Mouse (Mus musculus) lung, embryonic 15.5 days (tissue): Measurements from ENCODE around the gene Prr22. TPM values are rescaled to one million over a fixed set of nuclear protein-coding genes. Genes with fewer than 3 reads are reported as not detected.

ENCODE experiments used
- ATAC-seq: fragments of 200-750 bp; cut with Nextera tagmentation; 2 replicates; pipeline ENCODE4 v1.8.0; 2017; ENCODE audit warnings: moderate number of reproducible peaks, borderline replicate concordance; ENCODE audit not compliant: low FRiP score, low TSS enrichment; ENCODE audit errors: extremely low read depth
- H3K27ac ChIP-seq: fragments of 300-500 bp; sonication (generic); 2 replicates; pipeline ENCODE4 v1.5.1; 2015; ENCODE audit warnings: moderate library complexity, mild to moderate bottlenecking, inconsistent platforms
- H3K27me3 ChIP-seq: fragments of 300-500 bp; sonication (generic); 2 replicates; pipeline ENCODE4 v1.6.1; 2015; ENCODE audit warnings: inconsistent platforms
- H3K36me3 ChIP-seq: fragments of 300-500 bp; sonication (generic); 2 replicates; pipeline ENCODE4 v1.6.1; 2015; ENCODE audit warnings: inconsistent platforms
- H3K4me1 ChIP-seq: fragments of 300-500 bp; sonication (generic); 2 replicates; pipeline ENCODE4 v1.6.1; 2015; ENCODE audit warnings: inconsistent platforms
- H3K4me2 ChIP-seq: fragments of 300-500 bp; sonication (generic); 2 replicates; pipeline ENCODE4 v1.6.1; 2015; ENCODE audit warnings: inconsistent platforms, mild to moderate bottlenecking, moderate library complexity
- H3K4me3 ChIP-seq: fragments of 300-500 bp; sonication (generic); 2 replicates; pipeline ENCODE4 v1.5.1; 2015; ENCODE audit warnings: mild to moderate bottlenecking, inconsistent platforms
- H3K9ac ChIP-seq: fragments of 300-500 bp; sonication (generic); 2 replicates; pipeline ENCODE4 v1.6.1; 2015; ENCODE audit warnings: inconsistent platforms
- H3K9me3 ChIP-seq: fragments of 300-500 bp; sonication (generic); 2 replicates; pipeline ENCODE4 v1.6.1; 2016; ENCODE audit warnings: inconsistent platforms
- WGBS: fragments of 180-500 bp; shearing (Covaris S2); methylation state at CpG from one replicate; pipeline ENCODE4 v1.1.7; 2015; 5-methylcytosine and 5-hydroxymethylcytosine counted together
- polyA plus RNA-seq: library from polyadenylated mRNA; unstranded; fragments of >200 nt; fragmentation: Nextera tagmentation; extraction: Ambion mirVana; gene quantifications from 2 replicates; pipeline ENCODE4 v1.2.1, GENCODE M21; 2015

Prr22 gene
- polyA plus RNA-seq, 1 experiment from 2014 or later: 1.2 TPM

DNA sequence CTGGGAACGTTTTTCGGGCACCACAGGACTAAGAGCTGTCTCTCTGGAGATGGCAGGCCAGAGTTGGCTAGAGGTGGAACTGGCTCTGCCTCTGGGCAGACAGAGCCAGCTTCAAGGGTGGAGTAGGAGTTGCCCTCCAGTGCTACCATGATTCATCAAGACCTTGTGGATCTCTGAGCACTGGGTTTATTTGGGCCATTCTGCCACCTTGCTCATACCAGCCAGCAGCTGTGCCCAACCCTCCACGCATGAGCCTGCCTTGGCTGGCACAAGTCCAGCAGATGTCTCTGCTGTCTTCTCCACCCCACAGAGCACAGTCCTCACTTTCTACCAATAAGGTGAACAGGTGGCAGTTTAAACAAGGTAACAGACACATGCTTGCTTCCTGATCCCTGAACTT, 18.8 kb downstream of the Prr22 start:
- 60% methylated on average over 3 of the region's 3 CpGs for WGBS
- Histone ChIP-seq H3K9ac (no peak overlapping the region), H3K4me1 (no peaks in the 10 kb centered on the region)

GRCm38 (mm10) chr17:56789286-56789685, 19.2 kb downstream of the Prr22 start:
- Histone ChIP-seq H3K4me2 (no peak overlapping the region), H3K4me3 (no peak overlapping the region), H3K9ac (no peak overlapping the region), H3K9me3 (no peaks in the 10 kb centered on the region), H3K36me3 (no peaks in the 10 kb centered on the region), H3K4me1 (no peaks in the 10 kb centered on the region), H3K27me3 (no peaks in the 10 kb centered on the region), H3K27ac (no peak overlapping the region)
- ATAC-seq: no peak
- WGBS: 68% methylated on average over 6 of the region's 6 CpGs

More for the DNA sequence above, 18.8 kb downstream of the Prr22 start:
- Histone ChIP-seq H3K4me2 (no peak overlapping the region), H3K4me3 (no peak overlapping the region), H3K9me3 (no peaks in the 10 kb centered on the region), H3K27me3 (no peaks in the 10 kb centered on the region), H3K27ac (no peak overlapping the region), H3K36me3 (no peaks in the 10 kb centered on the region)
- ATAC-seq: no peak

GRCm38 (mm10) chr17:56792588-56792987, 22.5 kb downstream of the Prr22 start:
- Histone ChIP-seq H3K9me3 (no peaks in the 10 kb centered on the region), H3K36me3 (no peaks in the 10 kb centered on the region), H3K4me2 (no peak overlapping the region), H3K4me3 (no peak overlapping the region), H3K27ac (no peak overlapping the region), H3K27me3 (no peaks in the 10 kb centered on the region), H3K9ac (no peak overlapping the region), H3K4me1 (no peaks in the 10 kb centered on the region)
- WGBS: 62% methylated on average over 3 of the region's 3 CpGs
- ATAC-seq: no peak

DNA sequence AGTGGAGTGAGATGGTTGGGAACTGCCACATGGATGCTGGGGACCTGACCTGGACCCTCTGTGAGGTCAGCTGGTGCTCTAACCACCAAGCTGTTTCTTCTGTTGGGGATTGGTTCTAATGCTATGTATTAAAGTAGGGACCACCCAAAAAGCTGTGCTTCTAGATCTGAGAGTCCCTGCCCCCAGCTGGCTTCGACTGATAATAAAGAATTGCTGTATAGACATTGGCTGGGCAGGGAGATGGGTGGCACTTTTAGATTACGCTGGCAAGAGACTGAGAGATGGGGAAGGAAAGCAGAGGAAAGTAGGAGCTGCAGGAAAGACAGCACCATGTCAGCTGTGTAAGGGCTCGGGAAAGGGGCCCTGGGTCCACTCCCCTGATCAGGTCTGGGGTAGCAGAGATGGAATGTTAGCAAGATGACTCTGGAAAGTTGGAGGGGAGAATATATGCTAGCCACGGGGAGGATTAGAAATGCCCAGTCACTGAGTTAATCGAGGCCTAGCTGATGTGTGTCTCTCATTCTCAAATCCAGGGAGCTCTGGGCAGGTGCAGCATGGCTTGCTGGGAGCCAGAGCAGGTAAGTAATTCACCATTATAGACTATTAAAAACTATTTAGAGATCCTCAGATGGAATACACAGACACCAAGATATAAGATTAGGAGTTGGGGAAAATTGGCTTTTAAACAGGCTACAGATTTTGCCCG, 23.7 kb downstream of the Prr22 start:
- H3K27ac ChIP-seq: no peak overlapping the region
- ATAC-seq: no peak
- H3K36me3 ChIP-seq: no peaks in the 10 kb centered on the region
- H3K27me3 ChIP-seq: no peaks in the 10 kb centered on the region
- H3K4me3 ChIP-seq: no peak overlapping the region
- no peak overlapping the region for H3K9ac ChIP-seq
- WGBS: 68% methylated on average over 6 of the region's 6 CpGs
- no peak overlapping the region for H3K4me2 ChIP-seq
- H3K9me3 ChIP-seq: no peaks in the 10 kb centered on the region
- H3K4me1 ChIP-seq: no peaks in the 10 kb centered on the region

DNA sequence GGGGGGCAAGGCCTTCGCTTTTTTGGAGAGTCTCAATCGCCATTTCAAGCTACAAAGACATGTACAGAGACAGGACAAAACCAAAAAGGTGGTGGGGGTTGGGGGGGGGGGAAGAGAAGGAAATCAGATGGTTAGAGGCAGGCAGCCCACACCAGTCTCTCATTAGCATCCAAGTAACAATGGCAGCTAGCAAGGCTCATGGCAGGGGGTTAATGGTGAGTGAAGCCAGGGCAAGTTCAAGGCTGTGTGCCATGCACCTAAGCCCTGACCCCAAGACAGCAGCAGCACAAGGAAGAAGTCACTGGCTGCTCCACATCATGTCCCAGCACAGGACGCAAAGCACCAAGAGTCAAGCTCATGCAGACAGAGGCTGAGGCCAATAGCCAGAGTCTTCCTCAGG, 29.2 kb downstream of the Prr22 start:
- no peak overlapping the region for H3K4me3 ChIP-seq
- H3K9me3 ChIP-seq: no peaks in the 10 kb centered on the region
- no peak overlapping the region for H3K4me2 ChIP-seq
- no peak overlapping the region for H3K27ac ChIP-seq
- no peaks in the 10 kb centered on the region for H3K27me3 ChIP-seq
- WGBS: 79% methylated on average over 3 of the region's 3 CpGs
- no peaks in the 10 kb centered on the region for H3K4me1 ChIP-seq
- ATAC-seq: no peak
- no peaks in the 10 kb centered on the region for H3K36me3 ChIP-seq
- H3K9ac ChIP-seq: no peak overlapping the region

GRCm38 (mm10) chr17:56802065-56802464, 32.0 kb downstream of the Prr22 start:
- no peak overlapping the region for H3K27ac ChIP-seq
- no peak overlapping the region for H3K9ac ChIP-seq
- no peaks in the 10 kb centered on the region for H3K36me3 ChIP-seq
- H3K27me3 ChIP-seq: no peaks in the 10 kb centered on the region
- peaks cover 6% of the 10 kb centered on the region; the same call in 1 of the 2 replicates for H3K4me1 ChIP-seq
- ATAC-seq: no peak
- no peaks in the 10 kb centered on the region for H3K9me3 ChIP-seq
- no peak overlapping the region for H3K4me2 ChIP-seq
- H3K4me3 ChIP-seq: no peak overlapping the region
- WGBS: 74% methylated on average over 8 of the region's 8 CpGs

DNA sequence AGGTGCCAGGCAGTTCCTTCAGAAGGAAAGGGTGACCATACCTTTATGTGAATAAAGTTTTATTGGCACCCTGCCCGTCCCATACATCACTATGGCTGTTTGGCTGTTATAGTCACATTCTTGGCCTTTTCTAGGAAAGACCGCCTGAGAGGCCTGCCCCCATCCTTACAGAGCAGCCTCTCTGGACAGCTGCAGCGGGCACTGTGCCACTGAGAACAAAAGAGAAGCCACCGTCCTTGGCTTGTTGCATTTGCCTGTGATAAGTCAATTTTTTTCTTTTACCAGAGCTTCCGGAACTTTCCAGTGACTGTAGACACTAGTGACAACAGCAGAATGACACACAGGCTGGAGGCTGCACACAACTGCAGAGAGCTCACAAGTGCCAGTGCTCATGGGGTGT, 34.9 kb downstream of the Prr22 start:
- Histone ChIP-seq H3K36me3 (no peaks in the 10 kb centered on the region), H3K4me3 (no peak overlapping the region), H3K4me1 (peaks cover 13% of the 10 kb centered on the region), H3K9ac (no peak overlapping the region), H3K27me3 (no peaks in the 10 kb centered on the region), H3K27ac (no peak overlapping the region), H3K4me2 (no peak overlapping the region), H3K9me3 (no peaks in the 10 kb centered on the region)
- no peak for ATAC-seq
- WGBS: 53% methylated on average over 5 of the region's 5 CpGs

- no peak overlapping the region for H3K4me3 ChIP-seq
- no peak overlapping the region for H3K9ac ChIP-seq
- WGBS: 77% methylated on average over 1 of the region's 1 CpGs
- H3K27me3 ChIP-seq: no peaks in the 10 kb centered on the region
- no peak overlapping the region for H3K4me2 ChIP-seq
- no peaks in the 10 kb centered on the region for H3K36me3 ChIP-seq
- no peaks in the 10 kb centered on the region for H3K9me3 ChIP-seq
- H3K27ac ChIP-seq: no peak overlapping the region
- no peak for ATAC-seq
- H3K4me1 ChIP-seq: peaks cover 21% of the 10 kb centered on the region
These were observed 35.7 kb downstream of the Prr22 start for GRCm38 (mm10) chr17:56805784-56806183.

- no peak overlapping the region for H3K4me2 ChIP-seq
- no peak overlapping the region for H3K9ac ChIP-seq
- no peaks in the 10 kb centered on the region for H3K9me3 ChIP-seq
- H3K27me3 ChIP-seq: no peaks in the 10 kb centered on the region
- no peak overlapping the region for H3K27ac ChIP-seq
- no peak overlapping the region for H3K4me3 ChIP-seq
- peaks cover 27% of the 10 kb centered on the region for H3K4me1 ChIP-seq
- WGBS: 8% methylated on average over 9 of the region's 9 CpGs
- H3K36me3 ChIP-seq: no peaks in the 10 kb centered on the region
- peak; percentile 62; the same call in 1 of the 2 replicates for ATAC-seq
These were observed 38.5 kb downstream of the Prr22 start for GRCm38 (mm10) chr17:56808518-56808917.

DNA sequence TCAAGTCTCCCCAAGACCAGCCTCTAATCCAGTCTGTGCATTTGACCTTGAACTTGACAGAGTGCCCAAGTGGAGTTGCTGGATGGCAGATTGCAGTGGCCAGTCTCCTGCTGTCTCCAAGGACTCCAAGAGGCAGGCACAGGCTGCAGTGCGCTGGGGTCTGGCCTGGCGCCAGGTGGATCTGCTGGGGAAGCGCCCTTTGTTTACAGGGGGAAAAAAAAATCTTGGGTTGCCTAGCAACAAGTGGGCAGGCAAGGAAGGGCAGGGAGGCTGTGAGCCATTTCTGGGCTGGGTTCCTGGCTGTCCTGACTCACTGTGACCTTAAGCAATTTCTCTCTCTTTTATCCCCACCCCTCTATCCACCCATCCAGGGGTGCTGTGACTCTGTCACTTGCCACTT, 40.2 kb downstream of the Prr22 start:
- Histone ChIP-seq H3K4me1 (peaks cover 26% of the 10 kb centered on the region), H3K4me3 (no peak overlapping the region), H3K27ac (peak overlapping the region; percentile 35; the same call in 1 of the 2 replicates), H3K9me3 (no peaks in the 10 kb centered on the region), H3K4me2 (no peak overlapping the region), H3K9ac (no peak overlapping the region), H3K36me3 (no peaks in the 10 kb centered on the region), H3K27me3 (no peaks in the 10 kb centered on the region)
- 2% methylated on average over 3 of the region's 3 CpGs for whole genome bisulfite sequencing
- peak; percentile 63; the same call in 1 of the 2 replicates for ATAC-seq

- Histone ChIP-seq H3K4me1 (peaks cover 21% of the 10 kb centered on the region), H3K27ac (no peak overlapping the region), H3K4me2 (no peak overlapping the region), H3K9ac (no peak overlapping the region), H3K4me3 (no peak overlapping the region), H3K27me3 (no peaks in the 10 kb centered on the region), H3K9me3 (no peaks in the 10 kb centered on the region), H3K36me3 (no peaks in the 10 kb centered on the region)
- ATAC-seq: no peak
- WGBS: 16% methylated on average over 24 of the region's 24 CpGs
These were observed 44.4 kb downstream of the Prr22 start for GRCm38 (mm10) chr17:56814316-56815056.

DNA sequence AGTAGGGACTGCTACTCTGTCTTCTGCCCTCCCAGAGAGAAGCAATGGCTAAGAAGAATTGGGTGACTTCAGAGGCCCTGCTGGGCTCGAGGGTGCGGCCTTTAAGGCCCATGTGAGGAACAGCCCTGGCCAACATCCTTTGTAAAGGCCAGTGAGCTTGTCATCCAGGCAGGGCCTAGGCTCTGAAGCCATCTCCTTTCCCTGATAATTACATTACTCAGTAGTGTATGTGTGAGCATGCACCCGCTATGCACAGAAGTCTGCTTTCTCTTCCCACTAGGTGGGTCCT, 45.0 kb downstream of the Prr22 start:
- Histone ChIP-seq H3K9ac (no peak overlapping the region), H3K27ac (no peak overlapping the region), H3K4me2 (no peak overlapping the region), H3K4me1 (peaks cover 22% of the 10 kb centered on the region), H3K9me3 (no peaks in the 10 kb centered on the region), H3K27me3 (no peaks in the 10 kb centered on the region), H3K4me3 (no peak overlapping the region), H3K36me3 (no peaks in the 10 kb centered on the region)
- ATAC-seq: no peak
- WGBS: 87% methylated on average over 3 of the region's 3 CpGs
